Mouse (Mus musculus): ENCODE results near the gene Uba2. TPM values are rescaled to one million over a fixed set of nuclear protein-coding genes. Genes with fewer than 3 reads are reported as not detected.

Gene Uba2
- polyA plus RNA-seq, 1 experiment from 2014 or later: 255 TPM

DNA sequence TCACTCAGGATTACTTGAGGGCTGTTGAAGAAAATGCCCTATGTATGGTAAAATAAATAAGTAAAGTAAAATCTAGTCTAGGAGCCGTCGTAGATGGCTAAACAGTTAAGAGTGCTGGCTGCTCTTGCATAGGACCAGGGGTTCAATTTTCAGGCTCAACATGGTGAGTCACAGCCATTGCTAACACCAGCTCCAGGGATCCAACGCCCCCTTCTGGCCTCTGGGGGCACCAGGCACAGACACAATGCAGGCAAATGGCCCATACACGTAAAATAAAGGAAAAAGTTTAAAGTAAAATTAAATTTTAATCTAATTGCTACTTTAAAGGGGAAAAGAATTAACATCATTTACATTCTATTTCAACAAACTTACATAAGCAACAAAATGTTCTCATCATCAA, 2.5 kb downstream of the Uba2 start:
- no peak overlapping the region for H3K27ac ChIP-seq
- H3K4me2 ChIP-seq (replicated peaks): peak overlapping the region; percentile 32; the same call in 1 of the 2 replicates
- no peaks in the 10 kb centered on the region for H3K27me3 ChIP-seq
- 58% methylated on average over 4 of the region's 4 CpGs for WGBS
- ATAC-seq (ENCODE audit: insufficient number of reproducible peaks, insufficient read depth, low FRiP score, low TSS enrichment): no peak
- H3K36me3 ChIP-seq: peaks cover 26% of the 10 kb centered on the region
- H3K9ac ChIP-seq: no peak overlapping the region
- no peak overlapping the region; the same call in 1 of the 2 replicates for H3K4me3 ChIP-seq
- no peaks in the 10 kb centered on the region for H3K9me3 ChIP-seq
- peaks cover 5% of the 10 kb centered on the region; the same call in 1 of the 2 replicates for H3K4me1 ChIP-seq

- Histone ChIP-seq H3K36me3 (peaks cover 35% of the 10 kb centered on the region), H3K27me3 (no peaks in the 10 kb centered on the region), H3K4me2 (replicated peaks) (no peak overlapping the region), H3K4me3 (no peak overlapping the region), H3K4me1 (peaks cover 5% of the 10 kb centered on the region; the same call in 1 of the 2 replicates), H3K9ac (no peak overlapping the region), H3K27ac (no peak overlapping the region), H3K9me3 (no peaks in the 10 kb centered on the region)
- ATAC-seq (ENCODE audit: insufficient number of reproducible peaks, insufficient read depth, low FRiP score, low TSS enrichment): no peak
- WGBS: 85% methylated on average over 3 of the region's 3 CpGs
Measured at GRCm38 (mm10) chr7:34165999-34166398, 3.4 kb downstream of the Uba2 start.

GRCm38 (mm10) chr7:34164671-34165070, 4.7 kb downstream of the Uba2 start:
- peaks cover 46% of the 10 kb centered on the region for H3K36me3 ChIP-seq

DNA sequence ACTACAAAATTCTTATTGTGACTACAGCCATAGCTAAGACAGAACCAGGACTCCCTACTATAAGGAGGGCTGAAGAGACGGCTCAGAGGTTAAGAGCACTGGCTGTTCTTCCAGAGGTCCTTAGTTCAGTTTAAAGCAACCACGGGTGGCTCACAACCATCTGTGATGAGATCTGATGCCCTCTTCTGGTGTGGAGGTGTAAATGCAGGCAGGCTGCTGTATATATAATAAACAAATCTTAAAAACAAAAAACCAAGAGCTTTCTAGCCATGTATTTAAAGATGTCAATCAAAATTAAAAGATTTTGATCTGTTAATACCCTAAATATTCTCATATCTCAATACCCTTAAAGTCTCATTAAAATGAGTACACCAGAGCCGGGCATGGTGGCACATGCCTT, 10.2 kb downstream of the Uba2 start:
- Histone ChIP-seq H3K4me2 (replicated peaks) (no peak overlapping the region), H3K4me1 (no peaks in the 10 kb centered on the region), H3K4me3 (no peak overlapping the region), H3K27me3 (no peaks in the 10 kb centered on the region), H3K9me3 (no peaks in the 10 kb centered on the region), H3K27ac (no peak overlapping the region), H3K9ac (no peak overlapping the region), H3K36me3 (peaks cover 90% of the 10 kb centered on the region)
- ATAC-seq (ENCODE audit: insufficient number of reproducible peaks, insufficient read depth, low FRiP score, low TSS enrichment): no peak
- WGBS: 95% methylated on average over 3 of the region's 3 CpGs

More at GRCm38 (mm10) chr7:34164671-34165070, 4.7 kb downstream of the Uba2 start:
- H3K4me2 ChIP-seq (replicated peaks): no peak overlapping the region
- no peak for ATAC-seq (ENCODE audit: insufficient number of reproducible peaks, insufficient read depth, low FRiP score, low TSS enrichment)
- H3K27me3 ChIP-seq: no peaks in the 10 kb centered on the region
- peaks cover 5% of the 10 kb centered on the region; the same call in 1 of the 2 replicates for H3K4me1 ChIP-seq
- no peak overlapping the region for H3K9ac ChIP-seq
- no peak overlapping the region for H3K27ac ChIP-seq
- no peak overlapping the region for H3K4me3 ChIP-seq
- H3K9me3 ChIP-seq: no peaks in the 10 kb centered on the region
- WGBS: 90% methylated on average over 7 of the region's 7 CpGs

DNA sequence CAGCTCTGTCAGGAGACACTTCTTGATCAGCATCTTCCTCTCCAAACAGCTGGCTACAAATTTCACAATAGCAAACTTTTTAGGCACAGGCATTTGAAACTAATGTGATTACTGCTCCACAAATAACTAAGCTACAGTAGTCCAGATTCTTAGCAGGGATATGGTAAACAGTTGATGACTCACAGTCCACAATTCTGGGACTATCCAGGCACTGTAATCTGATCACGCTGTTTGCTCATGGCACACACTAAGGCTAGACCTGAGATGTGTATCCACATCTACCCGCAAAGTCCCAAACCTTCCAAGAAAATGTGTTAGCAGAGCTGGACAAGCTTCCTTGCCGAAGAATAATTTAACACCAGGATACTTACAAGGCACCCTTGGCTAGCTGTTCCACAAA, 11.4 kb downstream of the Uba2 start:
- Histone ChIP-seq H3K4me3 (no peak overlapping the region), H3K27me3 (no peaks in the 10 kb centered on the region), H3K27ac (no peak overlapping the region), H3K9me3 (no peaks in the 10 kb centered on the region), H3K4me1 (no peaks in the 10 kb centered on the region), H3K36me3 (peaks cover 92% of the 10 kb centered on the region), H3K4me2 (replicated peaks) (no peak overlapping the region), H3K9ac (no peak overlapping the region)
- ATAC-seq (ENCODE audit: insufficient number of reproducible peaks, insufficient read depth, low FRiP score, low TSS enrichment): no peak
- 100% methylated on average over 3 of the region's 3 CpGs for WGBS

GRCm38 (mm10) chr7:34147193-34147592, 22.2 kb downstream of the Uba2 start:
- no peak overlapping the region for H3K9ac ChIP-seq
- no peak overlapping the region for H3K27ac ChIP-seq
- 0 out of 2 replicates have a peak, but pooled peaks cover 6% of the 10 kb centered on the region for H3K9me3 ChIP-seq
- H3K4me3 ChIP-seq: no peak overlapping the region
- peaks cover 94% of the 10 kb centered on the region for H3K36me3 ChIP-seq
- ATAC-seq (ENCODE audit: insufficient number of reproducible peaks, insufficient read depth, low FRiP score, low TSS enrichment): no peak
- H3K4me1 ChIP-seq: no peaks in the 10 kb centered on the region
- H3K27me3 ChIP-seq: no peaks in the 10 kb centered on the region
- no peak overlapping the region for H3K4me2 ChIP-seq (replicated peaks)
- whole genome bisulfite sequencing: 92% methylated on average over 4 of the region's 4 CpGs

GRCm38 (mm10) chr7:34141123-34141522, 28.3 kb downstream of the Uba2 start:
- Histone ChIP-seq H3K4me1 (no peaks in the 10 kb centered on the region), H3K4me3 (no peak overlapping the region), H3K27ac (no peak overlapping the region), H3K4me2 (replicated peaks) (no peak overlapping the region), H3K9ac (no peak overlapping the region), H3K36me3 (peaks cover 60% of the 10 kb centered on the region), H3K9me3 (no peaks in the 10 kb centered on the region), H3K27me3 (no peaks in the 10 kb centered on the region)
- WGBS: 95% methylated on average over 13 of the region's 13 CpGs
- no peak for ATAC-seq (ENCODE audit: insufficient number of reproducible peaks, insufficient read depth, low FRiP score, low TSS enrichment)

- H3K36me3 ChIP-seq: peaks cover 45% of the 10 kb centered on the region
- no peak overlapping the region for H3K27ac ChIP-seq
- H3K4me3 ChIP-seq: no peak overlapping the region
- ATAC-seq (ENCODE audit: insufficient number of reproducible peaks, insufficient read depth, low FRiP score, low TSS enrichment): no peak
- H3K9me3 ChIP-seq: no peaks in the 10 kb centered on the region
- 92% methylated on average over 6 of the region's 6 CpGs for WGBS
- H3K27me3 ChIP-seq: no peaks in the 10 kb centered on the region
- no peak overlapping the region for H3K9ac ChIP-seq
- no peak overlapping the region for H3K4me2 ChIP-seq (replicated peaks)
- no peaks in the 10 kb centered on the region for H3K4me1 ChIP-seq
Measured at GRCm38 (mm10) chr7:34139493-34139892, 29.9 kb downstream of the Uba2 start.

DNA sequence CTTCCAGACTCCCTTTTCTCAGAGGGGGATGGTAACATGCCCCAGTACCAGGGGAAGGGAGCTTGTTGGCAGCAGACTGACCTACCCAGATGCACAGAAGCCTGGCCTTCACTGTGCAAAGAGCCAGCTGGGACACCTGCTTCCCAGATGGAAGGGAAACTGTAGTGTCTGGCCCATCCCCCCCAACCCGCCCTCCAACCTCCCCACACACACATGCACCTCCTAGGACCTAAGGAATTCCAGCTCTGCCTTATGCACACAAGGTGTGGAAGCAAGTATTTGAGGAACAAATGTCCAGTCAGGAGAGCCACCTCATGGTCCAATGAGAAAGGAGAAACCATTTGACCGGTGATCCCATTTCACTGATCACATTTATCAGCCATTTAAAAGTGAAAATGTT, 35.1 kb downstream of the Uba2 start:
- Histone ChIP-seq H3K36me3 (no peaks in the 10 kb centered on the region; the same call in 1 of the 2 replicates), H3K9ac (no peak overlapping the region), H3K4me2 (replicated peaks) (no peak overlapping the region), H3K9me3 (no peaks in the 10 kb centered on the region), H3K27ac (no peak overlapping the region; the same call in 1 of the 2 replicates), H3K4me3 (no peak overlapping the region), H3K27me3 (no peaks in the 10 kb centered on the region), H3K4me1 (peaks cover 26% of the 10 kb centered on the region)
- no peak for ATAC-seq (ENCODE audit: insufficient number of reproducible peaks, insufficient read depth, low FRiP score, low TSS enrichment)
- WGBS: 59% methylated on average over 2 of the region's 2 CpGs

DNA sequence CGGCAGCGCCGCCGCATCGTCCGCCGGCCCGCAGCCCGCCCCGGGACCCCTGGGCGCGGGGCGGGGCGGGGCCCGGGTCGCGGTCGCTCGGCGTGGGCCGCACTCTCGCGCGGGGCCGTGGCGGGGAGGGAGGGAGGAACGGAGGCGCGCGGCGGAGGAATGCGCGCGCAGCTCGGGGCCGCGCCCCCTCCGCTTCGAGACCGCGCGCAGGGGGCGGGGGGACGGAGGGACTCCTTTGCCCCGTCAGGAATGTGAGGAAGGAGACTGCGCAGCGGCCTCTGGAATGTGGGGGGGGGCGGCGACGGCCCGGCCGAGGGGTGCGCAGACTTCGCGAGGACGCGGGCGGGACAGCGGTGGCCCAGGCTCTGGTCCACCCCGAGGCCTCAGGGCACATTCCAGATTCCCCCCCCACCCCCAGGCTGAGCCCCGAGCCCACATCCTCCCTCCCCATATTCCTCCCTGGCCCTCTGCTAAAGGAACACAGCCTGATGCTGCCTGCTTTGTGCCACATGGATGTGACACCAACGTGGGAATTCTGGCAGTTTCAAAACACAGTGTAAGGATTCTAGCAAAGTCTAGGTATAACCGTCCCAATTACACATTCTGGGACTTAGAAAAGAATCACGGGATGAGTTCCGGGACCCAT, 36.2 kb downstream of the Uba2 start, which contains the start of gene Wtip:
TSS of gene Wtip (minus strand) at position 152 of the 646 bp plus-strand sequence.
- H3K4me2 ChIP-seq (replicated peaks): peak within 1 kb of the TSS; percentile 59
- 1% methylated on average over 60 of the region's 65 CpGs for WGBS
- no peaks in the 10 kb centered on the region; the same call in 1 of the 2 replicates for H3K36me3 ChIP-seq
- peak within 1 kb of the TSS; percentile 88 for H3K4me3 ChIP-seq
- no peaks in the 10 kb centered on the region for H3K27me3 ChIP-seq
- peak within 1 kb of the TSS; percentile 84 for H3K27ac ChIP-seq
- H3K9ac ChIP-seq: peak within 1 kb of the TSS; percentile 97
- peak; percentile 90 for ATAC-seq (ENCODE audit: insufficient number of reproducible peaks, insufficient read depth, low FRiP score, low TSS enrichment)
- no peaks in the 10 kb centered on the region for H3K9me3 ChIP-seq
- peaks cover 26% of the 10 kb centered on the region for H3K4me1 ChIP-seq

- Histone ChIP-seq H3K4me1 (peaks cover 26% of the 10 kb centered on the region), H3K9ac (peak overlapping the region; percentile 97), H3K4me3 (peak overlapping the region; percentile 88), H3K27me3 (no peaks in the 10 kb centered on the region), H3K9me3 (peaks cover 3% of the 10 kb centered on the region; the same call in 1 of the 2 replicates), H3K27ac (peak overlapping the region; percentile 84), H3K4me2 (replicated peaks) (peak overlapping the region; percentile 59), H3K36me3 (peaks cover 1% of the 10 kb centered on the region)
- peak; percentile 66; the same call in 1 of the 2 replicates for ATAC-seq (ENCODE audit: insufficient number of reproducible peaks, insufficient read depth, low FRiP score, low TSS enrichment)
- WGBS: under 1% methylated on average over 101 of the region's 116 CpGs
Measured at GRCm38 (mm10) chr7:34132355-34133079, 36.9 kb downstream of the Uba2 start.

DNA sequence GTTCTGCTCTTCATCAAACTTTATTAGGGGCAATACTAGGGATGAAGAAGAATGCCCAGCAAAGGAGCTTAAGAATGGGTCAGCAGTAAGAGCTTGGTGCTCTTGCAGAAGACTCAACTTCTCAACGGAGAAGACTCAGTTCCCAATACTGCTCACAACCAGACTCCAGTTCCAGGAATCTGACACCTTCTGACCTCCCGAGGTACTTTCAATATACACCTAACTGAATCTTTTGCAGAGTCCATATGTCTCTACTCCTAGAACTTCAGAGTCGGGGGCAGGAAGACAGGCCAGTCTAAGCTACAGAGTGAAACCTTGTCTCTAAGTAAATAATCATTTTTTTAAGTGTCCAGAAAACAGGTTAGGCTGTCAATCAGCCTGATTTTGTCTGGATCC, 37.4 kb downstream of the Uba2 start:
- H3K9ac ChIP-seq: peak overlapping the region; percentile 97
- ATAC-seq (ENCODE audit: insufficient number of reproducible peaks, insufficient read depth, low FRiP score, low TSS enrichment): 0 out of 2 replicates have a peak, but pooled peaks have one; percentile 29
- no peaks in the 10 kb centered on the region for H3K27me3 ChIP-seq
- WGBS: 7% methylated on average over 3 of the region's 3 CpGs
- peaks cover 6% of the 10 kb centered on the region; the same call in 1 of the 2 replicates for H3K9me3 ChIP-seq
- peak overlapping the region; percentile 88 for H3K4me3 ChIP-seq
- peaks cover 26% of the 10 kb centered on the region for H3K4me1 ChIP-seq
- H3K27ac ChIP-seq: no peak overlapping the region; the same call in 1 of the 2 replicates
- H3K4me2 ChIP-seq (replicated peaks): peak overlapping the region; percentile 59
- peaks cover 7% of the 10 kb centered on the region for H3K36me3 ChIP-seq

All from embryonic facial prominence, embryonic 12.5 days (tissue).